Mouse (Mus musculus) kidney, adult 10 weeks (tissue): ENCODE data around the gene Gm5662. TPM values are rescaled to one million over a fixed set of nuclear protein-coding genes. Genes with fewer than 3 reads are reported as not detected.

Experiments used
- polyA plus RNA-seq: library from polyadenylated mRNA; stranded (reverse); fragments of 350-450 nt; fragmentation: Illumina TruSeq; extraction: RNeasy Lipid Tissue Mini Kit (QIAGEN cat#74804); gene quantifications from one replicate; pipeline ENCODE4 v1.2.3, GENCODE M21; 2014; ENCODE audit warnings: low read depth, low replicate concordance

The Gm5662 gene
- not detected for polyA plus RNA-seq

GRCm38 (mm10) chr12:88274400-88274799, at the start of gene Gm5662:
Gm5662 (minus strand) TSS chr12:88274500.

GRCm38 (mm10) chr12:88323926-88324325, 49.6 kb upstream of the Gm5662 start, which contains the start of gene Gm5039:
Gm5039 (minus strand) TSS chr12:88324026.

GRCm38 (mm10) chr12:88250000-88250399, 24.3 kb downstream of the Gm5662 start, which contains the start of gene Gm8332:
Gm8332 (minus strand) TSS chr12:88250100.

Other genes starting within 250 kb of the Gm5662 start
- gene Gm2056, start 247.5 kb downstream of the Gm5662 start, polyA plus RNA-seq, result not detected
- gene Gm16368, start 190.8 kb downstream of the Gm5662 start, polyA plus RNA-seq, result not detected
- not detected for gene Gm10436, start 92.4 kb downstream of the Gm5662 start, polyA plus RNA-seq
- not detected for gene Gm8332, start 24.4 kb downstream of the Gm5662 start, polyA plus RNA-seq
- not detected for gene Gm5039, start 49.5 kb upstream of the Gm5662 start, polyA plus RNA-seq
- 6.8 TPM for gene Adck1, start 86.1 kb upstream of the Gm5662 start, polyA plus RNA-seq